ENCODE assay signal across 8 mouse cellular contexts in genomic region chr17:57335673-57336303, GRCm38 (mm10). TPM values are rescaled to one million over a fixed set of nuclear protein-coding genes. Genes with fewer than 3 reads are reported as not detected.
DNase-seq lines count a peak whose midpoint lies in the region; ATAC-seq lines count a peak whose summit lies in the region.

No protein-coding gene starts in this region.

- H3K4me3 ChIP-seq in forebrain, embryonic 10.5 days: no peak overlapping the region
- H3K4me3 ChIP-seq in heart, embryonic 15.5 days: no peak overlapping the region
- H3K4me3 ChIP-seq in liver, embryonic 12.5 days: no peak overlapping the region
- no peak overlapping the region for H3K4me3 ChIP-seq in stomach, embryonic 14.5 days (ENCODE audit: low read depth, low read length)

- peak; percentile 80 for ATAC-seq in CD4-positive, CD25-positive, alpha-beta regulatory T cell, adult 4 months
- peak; percentile 68; the same call in 1 of the 2 replicates for ATAC-seq in heart, embryonic 15.5 days (replicated peaks; ENCODE audit: insufficient number of reproducible peaks, insufficient read depth, low FRiP score, low read depth)
- ATAC-seq in liver, embryonic 12.5 days: peak; percentile 69
- ATAC-seq in stomach, embryonic 14.5 days (ENCODE audit: insufficient number of reproducible peaks, insufficient read depth, low FRiP score, low read depth): peak; percentile 87

- WGBS in forebrain, embryonic 10.5 days: 13% methylated on average over 11 of the region's 11 CpGs
- 16% methylated on average over 11 of the region's 11 CpGs for WGBS in heart, embryonic 15.5 days
- WGBS in liver, embryonic 12.5 days (ENCODE audit: insufficient replicate concordance): 8% methylated on average over 11 of the region's 11 CpGs
- WGBS in stomach, embryonic 14.5 days: 9% methylated on average over 11 of the region's 11 CpGs

- H3K9ac ChIP-seq in heart, embryonic 15.5 days: no peak overlapping the region
- no peak overlapping the region for H3K9ac ChIP-seq in liver, embryonic 12.5 days
- 0 out of 2 replicates have a peak overlapping the region, but pooled peaks have one; percentile 10 for H3K9ac ChIP-seq in stomach, embryonic 14.5 days (replicated peaks; ENCODE audit: low read depth, low read length)

- H3K4me2 ChIP-seq in heart, embryonic 15.5 days: no peak overlapping the region
- H3K4me2 ChIP-seq in liver, embryonic 12.5 days: no peak overlapping the region
- H3K4me2 ChIP-seq in stomach, embryonic 14.5 days (replicated peaks; ENCODE audit: low read depth, low read length): no peak overlapping the region

- no peak overlapping the region for H3K27ac ChIP-seq in forebrain, embryonic 10.5 days
- no peak overlapping the region for H3K27ac ChIP-seq in heart, embryonic 15.5 days
- no peak overlapping the region for H3K27ac ChIP-seq in liver, embryonic 12.5 days
- no peak overlapping the region for H3K27ac ChIP-seq in stomach, embryonic 14.5 days (ENCODE audit: low read length)

- peak; percentile 58 for DNase-seq in c-Kit-negative CD71-positive TER-119-positive erythroid progenitor cells, embryonic 14.5 days (ENCODE audit: low read depth, low spot score)
- peak; percentile 88 for DNase-seq in forebrain, embryonic 10.5 days (ENCODE audit: extremely low spot score, low spot score)
- DNase-seq in kidney, postnatal 14 days: peak; percentile 90
- DNase-seq in natural killer cell, adult 2 months (ENCODE audit: low spot score in 2 of 2): peak; percentile 77 to 86

- H3K9me3 ChIP-seq in forebrain, embryonic 10.5 days: no peaks in the 10 kb centered on the region
- H3K9me3 ChIP-seq in heart, embryonic 15.5 days (replicated peaks): no peaks in the 10 kb centered on the region
- H3K9me3 ChIP-seq in liver, embryonic 12.5 days (replicated peaks): no peaks in the 10 kb centered on the region
- H3K9me3 ChIP-seq in stomach, embryonic 14.5 days (ENCODE audit: control insufficient read depth, low read depth, low read length): no peaks in the 10 kb centered on the region

- no peaks in the 10 kb centered on the region for H3K36me3 ChIP-seq in forebrain, embryonic 10.5 days (replicated peaks)
- H3K36me3 ChIP-seq in heart, embryonic 15.5 days: no peaks in the 10 kb centered on the region
- H3K36me3 ChIP-seq in liver, embryonic 12.5 days: no peaks in the 10 kb centered on the region
- no peaks in the 10 kb centered on the region for H3K36me3 ChIP-seq in stomach, embryonic 14.5 days (ENCODE audit: control insufficient read depth, insufficient read depth, low read length)

- H3K4me1 ChIP-seq in forebrain, embryonic 10.5 days: no peaks in the 10 kb centered on the region
- 0 out of 2 replicates have a peak, but pooled peaks cover 2% of the 10 kb centered on the region for H3K4me1 ChIP-seq in heart, embryonic 15.5 days (replicated peaks)
- H3K4me1 ChIP-seq in liver, embryonic 12.5 days: peaks cover 15% of the 10 kb centered on the region; the same call in 1 of the 2 replicates
- no peaks in the 10 kb centered on the region for H3K4me1 ChIP-seq in stomach, embryonic 14.5 days (ENCODE audit: control insufficient read depth, insufficient read depth, low read length)

- H3K27me3 ChIP-seq in forebrain, embryonic 10.5 days (ENCODE audit: poor library complexity, severe bottlenecking): no peaks in the 10 kb centered on the region
- no peaks in the 10 kb centered on the region for H3K27me3 ChIP-seq in heart, embryonic 15.5 days
- H3K27me3 ChIP-seq in liver, embryonic 12.5 days (replicated peaks): no peaks in the 10 kb centered on the region
- no peaks in the 10 kb centered on the region for H3K27me3 ChIP-seq in stomach, embryonic 14.5 days (ENCODE audit: control insufficient read depth, insufficient read depth, low read length)

RNA-seq across cellular contexts. Expression of gene Adgre1, which starts 22.7 kb away (rescaled TPM):
- polyA plus RNA-seq in CD4-positive, CD25-positive, alpha-beta regulatory T cell, adult 4 months (2017; shearing (Covaris generic)): 1 to 10 TPM in 1 of 2 experiments, under 1 TPM in 1; 0.79 to 2.9 TPM
- 0.90 and 1.5 TPM in 2 replicates for polyA plus RNA-seq in forebrain, embryonic 10.5 days (2016; fragmentation: Nextera tagmentation; extraction: Ambion mirVana)
- 3.6 and 5.7 TPM in 2 replicates for polyA plus RNA-seq in heart, embryonic 15.5 days (2015; fragmentation: Nextera tagmentation; extraction: Ambion mirVana)
- 9.5 and 11.6 TPM in 2 replicates for polyA plus RNA-seq in liver, embryonic 12.5 days (2016; fragmentation: Nextera tagmentation; extraction: Ambion mirVana)
- polyA plus RNA-seq in stomach, embryonic 14.5 days (2014; fragmentation: Nextera tagmentation; extraction: Ambion mirVana): 6.5 and 6.6 TPM in 2 replicates

RNA-seq across cellular contexts. Expression of gene Vav1, which starts 56.9 kb away (rescaled TPM):
- 100 to 1,000 TPM in 1 of 2 experiments, 10 to 100 TPM in 1; 88.9 to 130 TPM for polyA plus RNA-seq in CD4-positive, CD25-positive, alpha-beta regulatory T cell, adult 4 months (2017; shearing (Covaris generic))
- polyA plus RNA-seq in forebrain, embryonic 10.5 days (2016; fragmentation: Nextera tagmentation; extraction: Ambion mirVana): 1.4 and 1.7 TPM in 2 replicates
- 1.8 and 9.6 TPM in 2 replicates for polyA plus RNA-seq in heart, embryonic 15.5 days (2015; fragmentation: Nextera tagmentation; extraction: Ambion mirVana)
- 14.2 and 14.3 TPM in 2 replicates for polyA plus RNA-seq in liver, embryonic 12.5 days (2016; fragmentation: Nextera tagmentation; extraction: Ambion mirVana)
- 1.8 and 2.7 TPM in 2 replicates for polyA plus RNA-seq in stomach, embryonic 14.5 days (2014; fragmentation: Nextera tagmentation; extraction: Ambion mirVana)
